Mouse (Mus musculus) stomach, embryonic 15.5 days (tissue): Measurements from ENCODE around the gene Rnf168. TPM values are rescaled to one million over a fixed set of nuclear protein-coding genes. Genes with fewer than 3 reads are reported as not detected.
"Not testable (repeated sequence)": the region's sequence is repeated elsewhere in the genome, so short reads cannot be mapped to it uniquely, and the experiment has no call there.

Experiments
- ATAC-seq: fragments of 200-750 bp; cut with Nextera tagmentation; 2 replicates; pipeline ENCODE4 v1.8.0; 2017; ENCODE audit warnings: low read depth, moderate number of reproducible peaks, moderate TSS enrichment; ENCODE audit not compliant: insufficient read depth, low FRiP score
- H3K27ac ChIP-seq: fragments of 300-500 bp; sonication (generic); 2 replicates; pipeline ENCODE4 v1.5.1; 2015; ENCODE audit warnings: mild to moderate bottlenecking, inconsistent platforms
- H3K27me3 ChIP-seq: fragments of 300-500 bp; sonication (generic); replicated peaks from 2 replicates; pipeline ENCODE4 v1.6.1; 2015; ENCODE audit warnings: inconsistent platforms
- H3K36me3 ChIP-seq: fragments of 300-500 bp; sonication (generic); 2 replicates; pipeline ENCODE4 v1.6.1; 2015; ENCODE audit warnings: inconsistent platforms
- H3K4me1 ChIP-seq: fragments of 300-500 bp; sonication (generic); 2 replicates; pipeline ENCODE4 v1.6.1; 2015; ENCODE audit warnings: inconsistent platforms
- H3K4me2 ChIP-seq: fragments of 300-500 bp; sonication (generic); 2 replicates; pipeline ENCODE4 v1.6.1; 2015; ENCODE audit warnings: mild to moderate bottlenecking, inconsistent platforms
- H3K4me3 ChIP-seq: fragments of 300-500 bp; sonication (generic); replicated peaks from 2 replicates; pipeline ENCODE4 v1.5.1; 2015; ENCODE audit warnings: inconsistent platforms
- H3K9ac ChIP-seq: fragments of 300-500 bp; sonication (generic); 2 replicates; pipeline ENCODE4 v1.6.1; 2015; ENCODE audit warnings: inconsistent platforms
- H3K9me3 ChIP-seq: fragments of 300-500 bp; sonication (generic); 2 replicates; pipeline ENCODE4 v1.6.1; 2016; ENCODE audit warnings: inconsistent platforms
- WGBS: fragments of 180-500 bp; shearing (Covaris S2); methylation state at CpG from one replicate; pipeline ENCODE4 v1.1.7; 2015; 5-methylcytosine and 5-hydroxymethylcytosine counted together
- polyA plus RNA-seq: library from polyadenylated mRNA; unstranded; fragments of >200 nt; fragmentation: Nextera tagmentation; extraction: Ambion mirVana; gene quantifications from 2 replicates; pipeline ENCODE4 v1.2.1, GENCODE M21; 2015

Gene Rnf168
- polyA plus RNA-seq, 1 experiment from 2014 or later: 33.6 TPM

DNA sequence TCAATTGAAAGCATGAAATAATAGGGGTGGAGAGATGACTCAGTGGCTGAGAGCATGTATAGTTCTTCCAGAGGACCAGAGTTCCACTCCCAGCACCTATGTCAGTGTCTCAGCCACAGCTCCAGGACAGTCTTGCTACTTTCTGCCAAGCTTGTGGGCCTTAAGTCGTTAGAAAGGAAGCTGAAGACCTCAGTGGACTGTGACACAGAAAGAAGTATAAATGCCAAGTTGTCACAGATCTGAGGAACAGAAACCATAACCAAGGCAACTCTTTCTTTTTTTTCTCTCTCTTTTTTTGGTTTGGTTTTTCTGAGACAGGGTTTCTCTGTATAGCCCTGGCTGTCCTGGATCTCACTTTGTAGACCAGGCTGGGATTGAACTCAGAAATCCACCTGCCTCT, 1.4 kb upstream of the Rnf168 start:
- WGBS: 72% methylated on average over 1 of the region's 1 CpGs
- H3K27me3 ChIP-seq: no peaks in the 10 kb centered on the region
- H3K9me3 ChIP-seq: no peaks in the 10 kb centered on the region
- no peak overlapping the region for H3K4me2 ChIP-seq
- no peak for ATAC-seq
- peaks cover 11% of the 10 kb centered on the region; the same call in 1 of the 2 replicates for H3K36me3 ChIP-seq
- peaks cover 5% of the 10 kb centered on the region; the same call in 1 of the 2 replicates for H3K4me1 ChIP-seq
- no peak overlapping the region for H3K27ac ChIP-seq
- H3K9ac ChIP-seq: no peak overlapping the region
- no peak overlapping the region for H3K4me3 ChIP-seq

DNA sequence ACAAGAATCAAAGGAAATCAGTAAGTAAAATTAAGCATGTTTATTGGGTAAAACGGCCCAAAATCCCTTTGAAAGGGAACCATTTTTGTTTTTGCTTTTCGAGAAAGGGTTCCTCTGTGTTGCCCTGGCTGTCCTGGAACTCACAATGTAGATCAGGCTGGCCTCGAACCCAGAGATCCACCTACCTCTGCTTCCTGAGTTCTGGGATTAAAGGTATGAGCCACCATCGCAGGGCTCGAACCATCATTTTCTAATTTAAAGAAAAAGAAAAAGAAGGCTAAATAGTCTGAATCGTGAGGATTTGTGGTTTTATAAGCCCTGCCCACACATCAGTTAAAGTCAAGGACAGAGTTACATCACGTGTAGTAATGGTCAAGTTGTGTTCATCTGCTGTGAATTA, 1.1 kb downstream of the Rnf168 start:
- Histone ChIP-seq H3K4me2 (peak overlapping the region; percentile 67), H3K27ac (peak overlapping the region; percentile 99), H3K9ac (peak overlapping the region; percentile 81), H3K27me3 (no peaks in the 10 kb centered on the region), H3K9me3 (no peaks in the 10 kb centered on the region), H3K4me3 (peak overlapping the region; percentile 90), H3K36me3 (peaks cover 15% of the 10 kb centered on the region), H3K4me1 (peaks cover 5% of the 10 kb centered on the region; the same call in 1 of the 2 replicates)
- no peak for ATAC-seq
- 42% methylated on average over 7 of the region's 7 CpGs for WGBS

- Histone ChIP-seq H3K36me3 (peaks cover 19% of the 10 kb centered on the region), H3K9ac (no peak overlapping the region), H3K9me3 (no peaks in the 10 kb centered on the region), H3K4me2 (no peak overlapping the region), H3K4me1 (peaks cover 5% of the 10 kb centered on the region; the same call in 1 of the 2 replicates), H3K27ac (no peak overlapping the region), H3K4me3 (no peak overlapping the region), H3K27me3 (no peaks in the 10 kb centered on the region)
- ATAC-seq: no peak
- WGBS: 93% methylated on average over 8 of the region's 8 CpGs
These were observed 3.0 kb downstream of the Rnf168 start for GRCm38 (mm10) chr16:32280211-32280610.

DNA sequence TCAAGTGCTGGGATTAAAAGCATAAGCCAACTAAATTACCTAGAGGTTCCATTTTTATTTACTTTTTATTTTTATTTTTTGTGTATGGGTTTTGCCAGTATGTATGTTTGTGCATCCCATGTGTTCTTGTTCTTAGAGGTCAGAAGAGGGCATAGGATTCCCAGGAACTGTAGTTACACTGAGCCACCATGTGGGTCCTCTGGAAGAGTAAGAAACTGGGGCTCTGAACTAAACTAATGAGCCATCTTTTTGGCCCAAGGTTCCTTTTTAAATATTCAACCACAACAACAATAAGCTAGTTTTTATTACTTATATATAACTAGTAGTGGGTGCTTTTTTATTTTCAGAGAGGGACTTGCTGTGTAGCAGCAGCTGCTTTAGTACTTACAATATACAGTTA, 5.3 kb downstream of the Rnf168 start:
- Histone ChIP-seq H3K9me3 (no peaks in the 10 kb centered on the region), H3K4me3 (no peak overlapping the region), H3K36me3 (peaks cover 21% of the 10 kb centered on the region), H3K4me1 (peaks cover 5% of the 10 kb centered on the region; the same call in 1 of the 2 replicates), H3K4me2 (no peak overlapping the region), H3K9ac (no peak overlapping the region), H3K27ac (no peak overlapping the region), H3K27me3 (no peaks in the 10 kb centered on the region)
- ATAC-seq: no peak

DNA sequence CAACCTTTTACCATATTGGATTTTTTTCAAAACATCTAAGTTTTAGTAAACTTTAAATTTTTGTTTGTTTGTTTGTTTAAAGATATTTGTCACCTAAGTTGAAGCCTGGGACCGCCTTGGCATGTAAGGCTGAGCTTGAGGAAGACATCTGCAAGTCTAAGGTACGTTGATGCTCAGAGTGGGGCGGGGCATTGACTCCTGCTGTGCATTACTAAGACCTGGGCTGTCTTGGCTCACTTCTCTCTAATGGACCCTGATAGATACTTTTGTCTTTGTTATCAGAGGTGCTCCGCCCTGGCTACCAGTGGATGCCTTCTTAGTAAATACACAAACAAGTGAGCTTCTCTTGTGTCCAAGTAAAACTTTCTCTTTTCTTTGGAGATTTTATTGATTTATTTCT, 14.6 kb downstream of the Rnf168 start:
- Histone ChIP-seq H3K27me3 (no peaks in the 10 kb centered on the region), H3K36me3 (peaks cover 26% of the 10 kb centered on the region), H3K9me3 (no peaks in the 10 kb centered on the region), H3K9ac (no peak overlapping the region), H3K27ac (no peak overlapping the region), H3K4me1 (no peaks in the 10 kb centered on the region), H3K4me3 (no peak overlapping the region), H3K4me2 (no peak overlapping the region)
- ATAC-seq: no peak
- 95% methylated on average over 4 of the region's 4 CpGs for WGBS

DNA sequence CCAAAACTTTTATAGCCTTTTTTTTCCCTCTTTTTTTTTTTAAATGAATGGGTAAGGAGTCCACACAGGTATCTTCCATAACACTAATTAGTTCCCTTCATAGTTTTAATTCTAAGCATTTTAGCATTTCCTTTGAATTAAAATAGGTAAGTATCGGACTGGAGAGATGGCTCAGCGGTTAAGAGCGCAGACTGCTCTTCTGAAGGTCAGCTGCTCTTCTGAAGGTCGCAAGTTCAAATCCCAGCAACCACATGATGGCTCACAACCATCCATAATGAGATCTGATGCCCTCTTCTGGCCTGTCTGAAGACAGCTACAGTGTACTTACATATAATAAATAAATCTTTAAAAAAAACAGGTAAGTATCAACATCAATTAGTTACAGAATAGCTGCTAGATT, 22.4 kb downstream of the Rnf168 start:
- H3K9ac ChIP-seq, H3K4me1 ChIP-seq, ATAC-seq, H3K27me3 ChIP-seq, H3K4me2 ChIP-seq, H3K4me3 ChIP-seq, H3K27ac ChIP-seq, H3K9me3 ChIP-seq: not testable (repeated sequence)
- WGBS: 91% methylated on average over 4 of the region's 4 CpGs
- H3K36me3 ChIP-seq: peaks cover 34% of the 10 kb centered on the region

DNA sequence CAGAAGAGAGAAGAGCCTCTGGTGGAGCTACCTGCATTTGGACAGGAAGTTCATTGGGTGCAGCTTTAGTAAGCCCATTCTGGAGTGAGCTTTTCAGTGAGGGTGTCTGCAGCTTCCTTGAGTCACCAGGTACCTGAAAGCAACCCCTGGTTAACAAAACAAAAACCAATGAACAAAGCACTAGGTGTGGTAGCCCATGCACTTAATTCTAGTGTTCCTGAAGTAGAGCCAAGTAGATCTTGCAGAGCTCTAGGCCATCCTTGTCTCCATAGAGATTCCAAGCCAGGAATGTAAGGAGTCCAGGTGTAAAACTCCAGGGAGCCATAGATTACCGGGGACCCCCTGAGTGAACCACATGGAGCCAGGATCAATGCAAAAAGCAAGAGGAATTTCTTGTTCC, 25.8 kb downstream of the Rnf168 start:
- no peak for ATAC-seq
- Histone ChIP-seq H3K36me3 (peaks cover 20% of the 10 kb centered on the region), H3K4me3 (no peak overlapping the region), H3K4me1 (no peaks in the 10 kb centered on the region), H3K27me3 (no peaks in the 10 kb centered on the region), H3K9me3 (no peaks in the 10 kb centered on the region), H3K9ac (no peak overlapping the region), H3K27ac (no peak overlapping the region), H3K4me2 (no peak overlapping the region)
- 64% methylated on average over 1 of the region's 1 CpGs for WGBS

DNA sequence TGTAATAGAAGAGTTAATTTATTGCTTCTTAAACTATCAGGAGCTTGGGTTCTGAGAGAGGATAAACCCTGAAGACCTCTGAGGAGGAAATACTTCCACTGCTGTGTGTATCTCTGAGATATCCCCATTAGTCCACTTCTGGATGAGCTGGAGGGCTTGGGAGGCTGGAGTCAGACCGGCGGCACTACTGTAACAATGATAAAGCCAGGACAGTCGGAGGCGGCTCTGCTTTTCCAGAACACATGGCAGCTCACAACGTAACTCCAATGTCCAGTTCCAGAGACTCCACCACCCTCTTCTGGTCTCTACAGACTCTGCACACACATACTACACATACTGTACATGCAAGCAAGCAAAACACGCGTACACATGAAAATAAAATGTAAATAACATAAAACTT, 26.6 kb downstream of the Rnf168 start:
- WGBS: 91% methylated on average over 7 of the region's 7 CpGs
- H3K4me2 ChIP-seq: no peak overlapping the region
- no peak for ATAC-seq
- H3K4me1 ChIP-seq: no peaks in the 10 kb centered on the region
- no peaks in the 10 kb centered on the region for H3K9me3 ChIP-seq
- peaks cover 12% of the 10 kb centered on the region for H3K36me3 ChIP-seq
- H3K9ac ChIP-seq: no peak overlapping the region
- H3K27ac ChIP-seq: no peak overlapping the region
- H3K4me3 ChIP-seq: no peak overlapping the region
- no peaks in the 10 kb centered on the region for H3K27me3 ChIP-seq

DNA sequence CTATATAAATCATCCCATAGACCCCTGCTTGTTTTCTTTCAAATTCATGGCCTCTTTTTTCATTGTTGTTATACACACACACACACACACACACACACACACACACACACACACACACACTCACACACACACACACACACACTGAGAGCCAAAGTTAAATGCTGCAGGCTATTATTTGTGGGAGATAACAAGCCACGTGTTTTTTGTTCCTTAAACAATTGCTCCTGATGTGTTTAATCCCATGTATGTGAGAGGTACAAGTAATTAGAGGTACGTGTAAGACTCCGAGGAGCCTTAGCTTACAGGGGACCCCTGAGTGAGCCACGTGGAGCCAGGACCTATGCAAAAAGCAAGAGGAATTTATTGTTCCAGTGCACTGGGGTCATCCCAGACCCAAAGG, 34.7 kb downstream of the Rnf168 start:
- WGBS: 80% methylated on average over 4 of the region's 4 CpGs
- H3K9me3 ChIP-seq: no peaks in the 10 kb centered on the region
- no peak overlapping the region for H3K4me2 ChIP-seq
- H3K4me3 ChIP-seq: no peak overlapping the region
- H3K36me3 ChIP-seq: no peaks in the 10 kb centered on the region
- H3K9ac ChIP-seq: no peak overlapping the region
- no peaks in the 10 kb centered on the region for H3K27me3 ChIP-seq
- H3K27ac ChIP-seq: no peak overlapping the region
- H3K4me1 ChIP-seq: no peaks in the 10 kb centered on the region
- ATAC-seq: no peak

GRCm38 (mm10) chr16:32312386-32312785, 35.1 kb downstream of the Rnf168 start:
- no peak overlapping the region for H3K4me2 ChIP-seq
- no peak overlapping the region for H3K27ac ChIP-seq
- ATAC-seq: no peak
- H3K27me3 ChIP-seq: no peaks in the 10 kb centered on the region
- no peak overlapping the region for H3K9ac ChIP-seq
- H3K4me3 ChIP-seq: no peak overlapping the region
- H3K9me3 ChIP-seq: no peaks in the 10 kb centered on the region
- WGBS: 37% methylated on average over 5 of the region's 5 CpGs
- H3K4me1 ChIP-seq: no peaks in the 10 kb centered on the region
- no peaks in the 10 kb centered on the region for H3K36me3 ChIP-seq

- Histone ChIP-seq H3K27ac (no peak overlapping the region), H3K27me3 (no peaks in the 10 kb centered on the region), H3K4me2 (no peak overlapping the region), H3K9ac (no peak overlapping the region), H3K4me1 (no peaks in the 10 kb centered on the region), H3K36me3 (no peaks in the 10 kb centered on the region), H3K9me3 (no peaks in the 10 kb centered on the region), H3K4me3 (no peak overlapping the region)
- no peak for ATAC-seq
- 57% methylated on average over 4 of the region's 4 CpGs for WGBS
These were observed 35.6 kb downstream of the Rnf168 start for GRCm38 (mm10) chr16:32312859-32313258.

DNA sequence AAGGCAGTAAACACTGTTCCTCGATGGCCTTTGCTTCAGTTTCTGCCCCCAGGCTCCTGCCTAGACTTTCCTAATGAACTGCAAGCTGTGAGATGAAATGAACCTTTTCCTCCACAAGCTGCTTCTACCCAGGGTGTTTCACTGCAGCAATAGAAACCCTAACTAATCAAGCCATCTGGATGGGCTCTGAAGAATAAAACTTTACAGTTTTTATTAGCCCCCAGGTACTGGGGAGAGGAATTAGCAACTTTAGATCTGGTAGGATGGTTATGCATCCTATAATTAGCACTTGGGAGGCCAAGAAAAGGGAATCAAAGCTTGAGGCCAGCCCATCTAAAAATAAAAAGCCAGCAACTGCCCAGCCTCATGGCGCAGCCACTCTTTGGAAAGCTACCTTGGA, 39.3 kb downstream of the Rnf168 start:
- Histone ChIP-seq H3K27me3 (no peaks in the 10 kb centered on the region), H3K4me3 (no peak overlapping the region), H3K36me3 (no peaks in the 10 kb centered on the region), H3K4me1 (no peaks in the 10 kb centered on the region), H3K4me2 (no peak overlapping the region), H3K9me3 (no peaks in the 10 kb centered on the region), H3K27ac (no peak overlapping the region), H3K9ac (no peak overlapping the region)
- no peak for ATAC-seq
- WGBS: 76% methylated on average over 2 of the region's 2 CpGs

DNA sequence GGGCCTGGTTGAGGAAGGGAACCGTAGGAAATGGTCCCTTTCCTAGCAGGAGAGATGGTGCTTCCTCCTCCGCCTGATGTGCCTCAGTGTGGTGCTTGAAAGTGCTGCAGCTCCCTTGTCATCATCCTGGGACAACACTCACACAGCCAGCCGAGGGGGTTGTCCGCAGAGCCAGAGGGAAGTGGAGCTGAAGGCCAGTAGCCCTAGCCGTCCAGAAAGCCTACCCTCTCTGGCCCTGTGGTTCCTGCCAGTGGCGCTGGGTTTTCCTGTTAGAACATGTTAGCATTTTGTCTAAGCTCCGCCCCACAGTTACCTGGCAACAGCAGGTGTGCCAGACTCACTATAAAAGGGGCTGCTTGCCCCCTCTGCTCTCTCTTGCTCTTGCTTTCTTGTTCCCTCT, 46.7 kb downstream of the Rnf168 start:
- Histone ChIP-seq H3K4me1 (no peaks in the 10 kb centered on the region), H3K27me3 (no peaks in the 10 kb centered on the region), H3K27ac (no peak overlapping the region), H3K4me3 (no peak overlapping the region), H3K9me3 (no peaks in the 10 kb centered on the region), H3K4me2 (0 out of 2 replicates have a peak overlapping the region, but pooled peaks have one; percentile 25), H3K36me3 (no peaks in the 10 kb centered on the region), H3K9ac (no peak overlapping the region)
- 30% methylated on average over 7 of the region's 7 CpGs for WGBS
- ATAC-seq: no peak
